Mouse (Mus musculus) limb, embryonic 15.5 days (tissue): ENCODE measurements at regions not wholly inside any gene's neighbourhood (a gene's known extent, or its start where the extent isn't known, plus 50 kb on each side); places are given as distances from the start of the nearest gene placed in this dataset.

ENCODE experiments used
- ATAC-seq: fragments of 200-750 bp; cut with Nextera tagmentation; 2 replicates; pipeline ENCODE4 v1.8.0; 2017; ENCODE audit warnings: low read depth, moderate TSS enrichment; ENCODE audit not compliant: insufficient number of reproducible peaks, low FRiP score, low TSS enrichment
- H3K27ac ChIP-seq: fragments of 300-500 bp; sonication (generic); 2 replicates; pipeline ENCODE4 v1.5.1; 2015; ENCODE audit warnings: moderate library complexity, mild to moderate bottlenecking, inconsistent platforms
- H3K27me3 ChIP-seq: fragments of 300-500 bp; sonication (generic); 2 replicates; pipeline ENCODE4 v1.6.1; 2015; ENCODE audit warnings: inconsistent platforms
- H3K36me3 ChIP-seq: fragments of 300-500 bp; sonication (generic); 2 replicates; pipeline ENCODE4 v1.6.1; 2015; ENCODE audit warnings: inconsistent platforms
- H3K4me1 ChIP-seq: fragments of 300-500 bp; sonication (generic); 2 replicates; pipeline ENCODE4 v1.6.1; 2015; ENCODE audit warnings: inconsistent platforms
- H3K4me2 ChIP-seq: fragments of 300-500 bp; sonication (generic); 2 replicates; pipeline ENCODE4 v1.6.1; 2015; ENCODE audit warnings: mild to moderate bottlenecking, inconsistent platforms
- H3K4me3 ChIP-seq: fragments of 300-500 bp; sonication (generic); 2 replicates; pipeline ENCODE4 v1.5.1; 2015; ENCODE audit warnings: mild to moderate bottlenecking, inconsistent platforms
- H3K9ac ChIP-seq: fragments of 300-500 bp; sonication (generic); 2 replicates; pipeline ENCODE4 v1.6.1; 2015; ENCODE audit warnings: inconsistent platforms
- H3K9me3 ChIP-seq: fragments of 300-500 bp; sonication (generic); 2 replicates; pipeline ENCODE4 v1.6.1; 2016; ENCODE audit warnings: inconsistent platforms
- WGBS: fragments of 180-500 bp; shearing (Covaris S2); methylation state at CpG from one replicate; pipeline ENCODE4 v1.1.7; 2015; 5-methylcytosine and 5-hydroxymethylcytosine counted together

DNA sequence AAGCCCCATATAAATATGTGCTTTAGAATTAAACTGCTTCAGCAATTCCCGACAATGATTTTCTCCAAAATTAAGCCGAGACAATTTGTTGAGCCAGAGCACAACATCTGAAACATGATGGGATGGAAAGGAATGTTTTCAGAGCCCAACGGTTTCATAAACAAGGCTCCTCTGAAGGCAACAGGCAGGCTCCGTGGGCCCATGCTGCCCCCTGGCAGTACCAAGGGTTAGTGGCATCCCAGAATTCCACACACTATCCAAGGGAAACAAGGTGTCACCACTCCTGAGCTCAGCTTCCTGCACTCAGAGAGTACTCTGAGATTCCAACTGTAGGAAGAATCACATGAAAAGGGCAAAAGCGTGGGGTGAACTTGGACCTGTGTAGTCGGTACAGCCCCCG, 57.5 kb upstream of the Ptprt start:
- no peaks in the 10 kb centered on the region for H3K36me3 ChIP-seq
- WGBS: 63% methylated on average over 7 of the region's 7 CpGs
- H3K4me1 ChIP-seq: no peaks in the 10 kb centered on the region
- H3K4me2 ChIP-seq: no peak overlapping the region
- H3K4me3 ChIP-seq: no peak overlapping the region
- H3K27me3 ChIP-seq: no peaks in the 10 kb centered on the region
- H3K9ac ChIP-seq: no peak overlapping the region
- H3K9me3 ChIP-seq: no peaks in the 10 kb centered on the region
- H3K27ac ChIP-seq: no peak overlapping the region
- ATAC-seq: no peak

DNA sequence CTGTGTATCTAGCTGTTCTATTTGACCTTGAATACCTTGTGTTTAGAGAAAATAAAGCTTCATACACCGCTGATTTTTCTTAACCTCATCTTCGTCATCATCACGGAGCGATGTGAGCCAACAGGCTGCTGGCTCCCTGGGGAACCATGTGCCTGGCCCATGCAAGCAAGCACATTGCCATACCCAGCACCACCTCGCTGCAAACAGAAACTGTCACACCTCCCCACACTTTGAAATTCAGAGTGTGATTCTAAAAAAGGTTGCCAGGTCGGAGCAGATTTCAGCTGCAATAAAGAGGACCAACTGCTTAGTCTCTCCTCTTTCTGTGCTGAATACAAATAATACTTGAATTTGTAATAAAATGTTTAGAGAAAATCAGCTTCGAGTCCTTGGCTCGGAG, 54.0 kb upstream of the Ptprt start:
- no peaks in the 10 kb centered on the region for H3K36me3 ChIP-seq
- WGBS: 71% methylated on average over 8 of the region's 8 CpGs
- no peak for ATAC-seq
- H3K4me3 ChIP-seq: no peak overlapping the region
- no peak overlapping the region for H3K27ac ChIP-seq
- H3K4me1 ChIP-seq: no peaks in the 10 kb centered on the region
- no peaks in the 10 kb centered on the region for H3K9me3 ChIP-seq
- no peak overlapping the region for H3K4me2 ChIP-seq
- no peak overlapping the region for H3K9ac ChIP-seq
- H3K27me3 ChIP-seq: no peaks in the 10 kb centered on the region

- no peak overlapping the region for H3K9ac ChIP-seq
- no peak overlapping the region for H3K4me3 ChIP-seq
- H3K4me1 ChIP-seq: no peaks in the 10 kb centered on the region
- H3K27ac ChIP-seq: no peak overlapping the region
- no peak overlapping the region for H3K4me2 ChIP-seq
- H3K9me3 ChIP-seq: no peaks in the 10 kb centered on the region
- H3K27me3 ChIP-seq: no peaks in the 10 kb centered on the region
- ATAC-seq: no peak
- H3K36me3 ChIP-seq: no peaks in the 10 kb centered on the region
- WGBS: 78% methylated on average over 1 of the region's 1 CpGs
Measured at GRCm38 (mm10) chr2:162712972-162713371, 52.0 kb upstream of the Ptprt start.

- H3K4me1 ChIP-seq: no peaks in the 10 kb centered on the region
- no peak for ATAC-seq
- H3K4me3 ChIP-seq: no peak overlapping the region
- H3K9me3 ChIP-seq: no peaks in the 10 kb centered on the region
- 84% methylated on average over 9 of the region's 9 CpGs for WGBS
- no peaks in the 10 kb centered on the region for H3K36me3 ChIP-seq
- no peak overlapping the region for H3K4me2 ChIP-seq
- no peak overlapping the region for H3K9ac ChIP-seq
- no peak overlapping the region for H3K27ac ChIP-seq
- no peaks in the 10 kb centered on the region for H3K27me3 ChIP-seq
Measured at GRCm38 (mm10) chr2:162712394-162712793, 51.4 kb upstream of the Ptprt start.
